Mouse (Mus musculus) midbrain, embryonic 16.5 days (tissue): Measurements from ENCODE around the gene Man1b1. TPM values are rescaled to one million over a fixed set of nuclear protein-coding genes. Genes with fewer than 3 reads are reported as not detected.
A peak's percentile ranks its signal among the peaks of the same experiment; 100 is the strongest.

ENCODE experiments used
- ATAC-seq: fragments of 200-750 bp; cut with Nextera tagmentation; 2 replicates; pipeline ENCODE4 v1.8.0; 2017; ENCODE audit warnings: moderate TSS enrichment
- H3K27ac ChIP-seq: fragments of 300-500 bp; sonication (generic); 2 replicates; pipeline ENCODE4 v1.5.1; 2014; ENCODE audit warnings: mild to moderate bottlenecking, low read length, mixed read lengths
- H3K27me3 ChIP-seq: fragments of 300-500 bp; sonication (generic); 2 replicates; pipeline ENCODE4 v1.6.1; 2014; ENCODE audit warnings: low read depth, low read length, mixed read lengths; ENCODE audit not compliant: control insufficient read depth, insufficient read depth
- H3K36me3 ChIP-seq: fragments of 300-500 bp; sonication (generic); 2 replicates; pipeline ENCODE4 v1.6.1; 2014; ENCODE audit warnings: mild to moderate bottlenecking, low read length, moderate library complexity, mixed read lengths; ENCODE audit not compliant: control insufficient read depth, insufficient read depth
- H3K4me1 ChIP-seq: fragments of 300-500 bp; sonication (generic); 2 replicates; pipeline ENCODE4 v1.6.1; 2014; ENCODE audit warnings: mild to moderate bottlenecking, low read length, mixed read lengths; ENCODE audit not compliant: control insufficient read depth, insufficient read depth
- H3K4me2 ChIP-seq: fragments of 300-500 bp; sonication (generic); 2 replicates; pipeline ENCODE4 v1.6.1; 2014; ENCODE audit warnings: mild to moderate bottlenecking, low read length, mixed read lengths
- H3K4me3 ChIP-seq: fragments of 300-500 bp; sonication (generic); 2 replicates; pipeline ENCODE4 v1.5.1; 2014; ENCODE audit warnings: low read depth, mild to moderate bottlenecking, low read length, moderate library complexity, mixed read lengths
- H3K9ac ChIP-seq: fragments of 300-500 bp; sonication (generic); 2 replicates; pipeline ENCODE4 v1.6.1; 2014; ENCODE audit warnings: low read depth, low read length, mixed read lengths
- H3K9me3 ChIP-seq: fragments of 300-500 bp; sonication (generic); replicated peaks from 2 replicates; pipeline ENCODE4 v1.6.1; 2014; ENCODE audit warnings: mild to moderate bottlenecking, low read length, mixed read lengths; ENCODE audit not compliant: control insufficient read depth, poor library complexity, severe bottlenecking
- WGBS: fragments of 180-500 bp; shearing (Covaris S2); extraction: QIAGEN DNeasy Blood & Tissue Kit; methylation state at CpG from one replicate; pipeline ENCODE4 v1.1.7; 2014; 5-methylcytosine and 5-hydroxymethylcytosine counted together
- polyA plus RNA-seq: library from polyadenylated mRNA; unstranded; fragments of >200 nt; fragmentation: Nextera tagmentation; extraction: Ambion mirVana; gene quantifications from 2 replicates; pipeline ENCODE4 v1.2.1, GENCODE M21; 2015

Man1b1 gene
- polyA plus RNA-seq, 1 experiment from 2014 or later: 50.7 TPM

- Histone ChIP-seq H3K9me3 (no peaks in the 10 kb centered on the region), H3K4me1 (peaks cover 7% of the 10 kb centered on the region), H3K9ac (no peak overlapping the region), H3K4me3 (no peak overlapping the region), H3K36me3 (peaks cover 44% of the 10 kb centered on the region), H3K4me2 (no peak overlapping the region), H3K27me3 (no peaks in the 10 kb centered on the region), H3K27ac (no peak overlapping the region)
- 93% methylated on average over 3 of the region's 3 CpGs for WGBS
- no peak for ATAC-seq
These were observed 18.6 kb downstream of the Man1b1 start for GRCm38 (mm10) chr2:25350701-25351100.

- Histone ChIP-seq H3K9ac (no peak overlapping the region), H3K36me3 (peaks cover 27% of the 10 kb centered on the region), H3K4me1 (peaks cover 14% of the 10 kb centered on the region), H3K4me2 (no peak overlapping the region), H3K27me3 (no peaks in the 10 kb centered on the region), H3K27ac (no peak overlapping the region), H3K4me3 (no peak overlapping the region), H3K9me3 (no peaks in the 10 kb centered on the region)
- no peak for ATAC-seq
- 86% methylated on average over 6 of the region's 6 CpGs for WGBS
These were observed 22.1 kb downstream of the Man1b1 start for GRCm38 (mm10) chr2:25354211-25354610.

DNA sequence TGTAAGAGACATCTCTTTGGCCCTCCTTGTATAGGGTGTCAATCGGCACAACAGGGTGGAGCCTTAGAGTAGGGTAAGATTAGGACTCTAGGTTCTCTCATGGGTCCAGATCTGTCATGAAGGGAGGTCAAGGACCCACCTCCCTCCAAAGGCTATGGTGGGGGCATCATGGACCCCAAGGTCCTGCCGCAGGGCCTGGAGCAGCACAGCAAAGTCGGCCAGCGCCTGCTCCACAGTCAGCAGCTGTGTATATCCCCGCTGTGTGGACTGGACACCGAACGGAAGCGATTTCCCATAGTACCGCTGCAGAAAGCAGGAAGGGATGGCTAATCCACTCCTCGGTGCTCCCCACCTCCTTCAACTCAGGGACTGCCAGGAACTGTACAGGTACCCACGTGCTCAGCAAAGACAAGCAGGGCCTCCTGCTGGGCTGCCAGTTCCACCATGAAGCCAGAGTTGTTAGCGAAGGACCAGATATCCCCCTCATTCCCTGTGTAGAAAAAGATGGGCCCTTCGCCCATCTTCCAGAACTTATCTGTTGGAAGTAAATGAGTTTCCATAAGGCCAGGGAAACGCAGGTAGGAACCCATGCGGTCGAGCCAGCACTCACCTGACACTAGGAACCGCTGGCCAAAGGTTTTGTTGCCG is 23.4 kb downstream of the Man1b1 start:
- peak overlapping the region; percentile 60 for H3K4me3 ChIP-seq
- peak overlapping the region; percentile 71 for H3K9ac ChIP-seq
- H3K4me1 ChIP-seq: peaks cover 14% of the 10 kb centered on the region
- H3K4me2 ChIP-seq: peak overlapping the region; percentile 91
- 42% methylated on average over 18 of the region's 18 CpGs for WGBS
- H3K9me3 ChIP-seq: no peaks in the 10 kb centered on the region
- no peaks in the 10 kb centered on the region for H3K27me3 ChIP-seq
- 0 out of 2 replicates have a peak, but pooled peaks have one; percentile 22 for ATAC-seq
- peaks cover 14% of the 10 kb centered on the region for H3K36me3 ChIP-seq
- no peak overlapping the region for H3K27ac ChIP-seq

DNA sequence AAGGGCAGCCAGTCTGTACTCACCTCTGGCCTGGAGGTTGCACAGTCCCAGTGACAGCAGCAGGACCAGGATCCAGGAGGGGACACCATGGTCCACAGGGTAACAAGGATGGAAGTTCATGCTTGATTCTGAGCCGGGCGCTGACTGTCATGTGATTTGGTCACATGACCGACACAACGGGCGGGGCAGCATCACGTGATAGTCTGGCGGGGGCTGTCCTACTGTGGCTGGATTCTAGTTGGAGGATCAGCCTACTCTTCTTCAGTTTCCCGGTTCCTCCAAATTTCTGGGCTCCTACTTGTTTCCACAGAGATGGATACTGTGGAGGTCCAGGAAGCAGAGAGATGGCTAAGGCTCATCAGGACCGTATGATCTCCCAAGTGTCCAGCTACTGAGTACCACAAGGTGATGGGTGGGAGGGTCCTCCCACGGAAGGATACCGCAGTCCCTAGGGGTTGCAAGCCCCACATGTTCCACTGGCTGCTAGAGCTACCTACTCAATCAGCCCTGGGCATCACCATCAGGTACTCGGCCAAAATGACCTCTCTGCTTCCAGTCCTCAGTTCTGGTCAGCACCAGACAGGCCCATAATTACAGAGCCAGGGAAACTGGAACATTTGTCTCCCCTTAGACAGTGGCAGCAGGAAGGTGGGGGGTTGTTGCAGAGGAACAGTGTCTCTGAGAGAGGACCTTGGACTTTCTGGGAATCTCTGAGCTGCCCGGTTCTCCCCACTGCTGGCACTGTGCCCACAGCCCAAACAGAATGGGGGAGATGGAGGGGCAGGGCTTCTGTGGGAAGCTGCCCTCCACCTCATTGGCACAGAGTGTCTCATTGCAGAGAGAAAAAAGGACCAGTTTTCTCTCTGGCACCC is 24.3 kb downstream of the Man1b1 start, which contains the start of gene Dpp7:
Dpp7 (minus strand) TSS at position 152 of the 872 bp plus-strand sequence.
- no peaks in the 10 kb centered on the region for H3K9me3 ChIP-seq
- WGBS: 4% methylated on average over 13 of the region's 13 CpGs
- peaks cover 6% of the 10 kb centered on the region; the same call in 1 of the 2 replicates for H3K36me3 ChIP-seq
- peak within 1 kb of the TSS; percentile 71 for H3K9ac ChIP-seq
- peaks cover 14% of the 10 kb centered on the region for H3K4me1 ChIP-seq
- no peak within 1 kb of the TSS for H3K27ac ChIP-seq
- peak within 1 kb of the TSS; percentile 60 for H3K4me3 ChIP-seq
- no peaks in the 10 kb centered on the region for H3K27me3 ChIP-seq
- peak; percentile 77 for ATAC-seq
- peak within 1 kb of the TSS; percentile 91 for H3K4me2 ChIP-seq

- H3K27ac ChIP-seq: no peak overlapping the region
- H3K4me1 ChIP-seq: peaks cover 16% of the 10 kb centered on the region
- H3K4me2 ChIP-seq: no peak overlapping the region
- no peak for ATAC-seq
- no peaks in the 10 kb centered on the region for H3K9me3 ChIP-seq
- no peaks in the 10 kb centered on the region for H3K36me3 ChIP-seq
- H3K4me3 ChIP-seq: no peak overlapping the region
- H3K9ac ChIP-seq: no peak overlapping the region
- 83% methylated on average over 4 of the region's 4 CpGs for WGBS
- peaks cover 13% of the 10 kb centered on the region for H3K27me3 ChIP-seq
These were observed 27.7 kb downstream of the Man1b1 start for GRCm38 (mm10) chr2:25359848-25360247.

DNA sequence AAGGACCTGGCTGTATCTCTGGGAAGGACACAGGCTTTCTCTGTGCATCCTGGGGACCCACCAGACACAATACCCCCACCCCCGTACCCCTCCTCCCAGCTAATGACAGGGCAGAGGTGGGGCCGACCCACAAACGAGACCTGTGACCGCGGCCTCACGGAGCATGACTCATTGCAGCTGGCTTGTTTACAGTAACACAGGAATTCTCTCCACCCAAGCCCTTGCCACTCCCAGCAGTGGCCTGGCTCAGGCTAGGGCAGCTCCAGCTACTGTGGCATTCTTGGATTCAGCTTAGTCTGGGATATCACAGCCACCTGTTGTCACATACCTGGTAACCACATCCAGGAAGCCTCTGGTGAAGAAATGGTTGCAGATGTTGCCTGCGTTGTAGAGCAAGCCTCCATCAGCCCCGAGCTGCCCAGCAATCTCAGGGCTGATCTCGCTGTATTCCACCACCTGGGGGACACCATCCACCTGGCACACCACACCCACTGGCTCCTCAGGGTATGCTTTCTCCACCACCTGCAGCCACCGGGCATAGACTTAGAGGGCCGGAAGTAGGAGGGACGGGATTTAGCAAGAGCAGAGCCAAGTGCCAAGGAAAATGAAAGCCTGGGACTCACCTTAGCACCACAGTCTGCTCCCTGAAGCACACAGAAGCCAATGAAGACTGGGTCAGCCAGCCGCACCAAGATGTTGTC is 31.5 kb downstream of the Man1b1 start:
- no peak overlapping the region for H3K27ac ChIP-seq
- H3K9ac ChIP-seq: no peak overlapping the region
- 68% methylated on average over 13 of the region's 13 CpGs for WGBS
- no peaks in the 10 kb centered on the region for H3K36me3 ChIP-seq
- no peaks in the 10 kb centered on the region for H3K9me3 ChIP-seq
- H3K27me3 ChIP-seq: peaks cover 23% of the 10 kb centered on the region
- H3K4me1 ChIP-seq: 0 out of 2 replicates have a peak, but pooled peaks cover 8% of the 10 kb centered on the region
- H3K4me3 ChIP-seq: no peak overlapping the region
- no peak overlapping the region for H3K4me2 ChIP-seq
- no peak for ATAC-seq

- no peak overlapping the region for H3K27ac ChIP-seq
- WGBS: 87% methylated on average over 4 of the region's 4 CpGs
- H3K4me2 ChIP-seq: no peak overlapping the region
- ATAC-seq: no peak
- H3K9me3 ChIP-seq: no peaks in the 10 kb centered on the region
- H3K9ac ChIP-seq: no peak overlapping the region
- H3K4me3 ChIP-seq: no peak overlapping the region
- H3K27me3 ChIP-seq: peaks cover 23% of the 10 kb centered on the region
- H3K36me3 ChIP-seq: no peaks in the 10 kb centered on the region
- H3K4me1 ChIP-seq: 0 out of 2 replicates have a peak, but pooled peaks cover 8% of the 10 kb centered on the region
These were observed 32.2 kb downstream of the Man1b1 start for GRCm38 (mm10) chr2:25364313-25364712.

GRCm38 (mm10) chr2:25364761-25365090 is 32.6 kb downstream of the Man1b1 start:
- Histone ChIP-seq H3K9ac (peak overlapping the region; percentile 71; the same call in 1 of the 2 replicates), H3K27ac (no peak overlapping the region), H3K27me3 (peaks cover 23% of the 10 kb centered on the region), H3K9me3 (no peaks in the 10 kb centered on the region), H3K36me3 (no peaks in the 10 kb centered on the region), H3K4me1 (0 out of 2 replicates have a peak, but pooled peaks cover 8% of the 10 kb centered on the region), H3K4me3 (peak overlapping the region; percentile 52), H3K4me2 (peak overlapping the region; percentile 96)
- ATAC-seq: 0 out of 2 replicates have a peak, but pooled peaks have one; percentile 19
- 31% methylated on average over 9 of the region's 9 CpGs for WGBS
